Mouse (Mus musculus): ENCODE results near the gene Scn1b.

DNA sequence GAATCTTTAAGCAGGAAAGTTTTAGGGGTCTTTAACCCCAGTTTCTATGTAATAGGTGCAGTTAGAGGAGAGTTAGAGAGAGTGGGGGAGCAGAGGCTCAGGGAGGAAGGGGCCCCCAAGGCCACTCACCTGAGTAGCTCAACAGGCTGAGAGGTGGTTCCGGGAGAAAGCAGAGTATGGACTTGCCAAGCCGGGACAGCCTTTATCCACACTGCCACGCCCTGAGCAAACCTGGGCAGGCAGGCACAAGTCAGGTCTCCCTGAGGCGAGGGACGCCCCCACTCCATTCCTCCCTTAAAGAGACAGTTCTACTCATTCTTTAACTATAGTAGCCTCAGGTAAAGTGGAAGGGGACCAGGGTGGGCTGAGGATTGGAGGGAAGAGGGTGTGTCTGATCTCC, 50.3 kb downstream of the Scn1b start, which contains the start of gene Fxyd3:
- TF ChIP-seq POLR2A (IDR thresholded peaks at IDR 0.05; ENCODE audit: insufficient read depth, low read depth, low read length) (no peak), CTCF (IDR thresholded peaks at IDR 0.05) (no peak)
